Mouse (Mus musculus) right cerebral cortex, adult 18-20 months (tissue): ENCODE results near the gene Itpr2.

Source experiments
- DNase-seq: peaks from one replicate; pipeline ENCODE4 v3.0.0; 2022; ENCODE audit warnings: mixed read lengths

Gene Itpr2

DNA sequence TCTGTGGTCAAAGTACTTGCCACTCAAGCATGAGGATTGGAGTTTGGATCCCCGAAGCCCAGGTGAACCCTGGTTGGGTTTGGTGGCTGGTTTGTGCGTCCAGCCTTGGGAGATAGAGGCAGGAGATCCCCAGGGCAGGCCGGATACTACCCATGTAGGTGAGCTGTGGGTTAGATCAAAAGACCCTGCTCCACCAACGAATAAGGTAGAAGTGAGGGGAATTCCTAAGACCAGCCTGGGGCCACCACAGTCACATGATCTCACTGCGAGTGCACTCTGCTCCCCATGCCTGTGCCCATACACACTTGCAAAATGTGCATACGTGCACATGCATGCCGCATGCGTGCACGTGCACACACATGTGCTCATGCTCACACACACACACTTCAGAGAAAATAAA, 419.5 kb downstream of the Itpr2 start:
- no peak for DNase-seq

DNA sequence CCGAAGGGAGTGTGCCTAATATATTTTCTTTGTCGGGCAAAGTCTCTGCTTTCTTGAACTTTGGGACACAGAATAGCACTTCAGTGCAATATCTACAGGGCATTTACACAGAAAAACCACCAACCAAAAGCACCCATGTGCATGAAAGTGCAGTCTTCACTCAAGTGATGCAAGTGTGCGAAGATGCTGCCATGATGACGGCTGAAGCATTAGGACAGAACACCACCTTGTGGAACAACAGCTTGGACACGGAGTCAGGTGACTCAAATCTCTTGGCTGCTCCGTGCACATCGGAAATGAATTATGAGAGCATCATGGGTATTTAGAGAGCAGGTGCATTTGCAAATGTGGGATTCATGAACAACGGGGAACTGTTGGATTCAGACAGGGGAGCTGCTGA, 420.4 kb downstream of the Itpr2 start:
- no peak for DNase-seq

DNA sequence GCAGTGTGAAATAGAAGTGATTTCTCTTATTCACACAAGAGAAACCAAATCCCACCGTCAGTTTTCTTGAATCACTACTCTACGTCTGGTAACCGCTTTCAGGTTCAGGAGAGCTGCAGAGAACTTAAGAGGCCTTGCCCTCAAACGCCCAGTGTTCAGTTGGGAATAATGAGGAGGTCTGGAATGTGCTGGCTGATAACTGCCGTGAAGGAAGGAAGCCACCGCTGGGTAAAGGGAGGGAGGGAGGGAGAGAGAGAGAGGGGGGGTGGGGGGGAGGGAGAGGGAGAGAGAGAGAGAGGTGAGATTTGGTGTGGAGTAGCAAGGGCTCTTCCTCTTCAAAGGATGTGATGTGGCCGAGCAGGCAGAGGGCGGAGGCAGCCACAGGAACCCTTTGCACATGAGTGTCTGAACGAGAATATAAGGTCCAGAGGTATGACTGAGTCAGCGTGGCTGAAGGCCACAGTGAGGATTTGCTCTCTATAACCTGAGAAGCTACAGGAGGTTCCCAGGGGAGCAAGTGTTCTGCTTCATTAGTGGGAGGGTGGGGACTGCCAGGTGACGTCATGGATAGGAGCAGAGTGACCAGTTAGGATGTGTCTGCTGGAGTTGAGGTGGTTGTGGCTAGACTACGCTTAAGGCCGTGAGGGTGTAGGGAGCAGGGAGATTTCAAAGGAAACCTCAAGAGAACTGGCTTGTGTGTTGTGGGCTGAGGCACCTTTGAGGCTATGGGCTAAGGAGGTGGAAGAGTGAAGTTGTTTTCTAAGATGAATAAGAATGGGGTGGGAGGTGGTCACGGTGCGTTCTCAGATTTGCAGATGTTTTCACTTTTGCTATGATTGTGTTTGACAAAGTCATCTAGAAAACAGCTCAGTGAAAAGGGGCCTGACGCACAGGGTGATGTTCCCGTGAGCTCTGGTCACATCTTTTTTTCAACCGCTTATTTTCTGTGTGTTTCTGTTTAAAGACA, 421.2 kb downstream of the Itpr2 start:
- DNase-seq = no peak

DNA sequence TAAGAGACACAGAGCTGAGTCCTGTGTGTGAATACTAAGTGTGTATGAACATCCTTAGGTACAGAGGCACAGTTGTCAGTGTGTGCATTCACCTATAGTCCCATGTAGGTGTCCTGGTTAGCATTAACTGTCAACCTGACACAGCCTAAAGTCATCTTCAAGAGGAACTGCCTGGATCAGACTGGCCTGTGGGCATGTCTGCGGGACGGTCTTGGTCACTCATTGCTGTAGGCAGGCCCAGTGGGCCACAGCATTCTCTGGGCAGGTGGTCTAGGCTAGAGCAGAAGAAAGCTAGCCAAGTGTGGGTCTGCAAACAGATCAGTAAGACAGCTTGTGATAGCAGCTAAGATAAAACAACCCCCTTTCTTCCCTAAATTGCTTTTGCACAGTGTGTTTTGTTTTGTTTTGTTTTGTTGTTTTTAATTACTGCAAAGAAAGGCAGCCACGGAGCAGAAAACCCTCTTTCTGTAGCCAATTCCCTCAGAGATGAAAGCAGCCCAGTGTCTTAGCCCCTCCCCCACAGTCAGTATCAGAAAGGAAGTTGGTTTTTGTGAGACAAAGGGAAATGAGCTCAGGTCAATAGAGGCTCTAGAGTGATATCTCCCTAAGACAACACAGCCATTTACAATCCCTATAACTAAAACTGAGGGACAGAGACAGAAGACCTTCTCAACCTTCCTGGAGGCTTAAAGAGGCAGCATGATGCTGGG, 422.1 kb downstream of the Itpr2 start:
- no peak for DNase-seq

DNA sequence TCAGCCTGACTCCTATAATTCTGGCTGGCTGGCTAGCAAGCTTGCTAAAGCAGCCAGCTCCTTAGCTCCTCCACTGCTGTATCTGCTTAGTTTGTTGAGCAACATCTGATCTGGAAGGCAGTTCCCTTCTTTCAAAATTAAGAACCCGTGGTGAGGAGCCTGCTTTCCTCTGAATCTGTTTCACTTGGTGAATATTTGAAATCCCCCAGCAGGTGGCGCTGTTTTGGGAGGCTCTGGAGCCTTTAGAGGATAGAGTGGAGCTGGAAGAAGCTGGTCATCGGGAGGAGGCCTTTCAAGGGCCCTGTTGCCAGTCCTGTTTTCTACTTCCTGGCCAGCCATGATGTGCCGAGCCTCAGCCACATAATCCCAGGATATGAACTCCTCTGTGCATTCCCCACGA, 422.8 kb downstream of the Itpr2 start:
- DNase-seq = peak; percentile 69

DNA sequence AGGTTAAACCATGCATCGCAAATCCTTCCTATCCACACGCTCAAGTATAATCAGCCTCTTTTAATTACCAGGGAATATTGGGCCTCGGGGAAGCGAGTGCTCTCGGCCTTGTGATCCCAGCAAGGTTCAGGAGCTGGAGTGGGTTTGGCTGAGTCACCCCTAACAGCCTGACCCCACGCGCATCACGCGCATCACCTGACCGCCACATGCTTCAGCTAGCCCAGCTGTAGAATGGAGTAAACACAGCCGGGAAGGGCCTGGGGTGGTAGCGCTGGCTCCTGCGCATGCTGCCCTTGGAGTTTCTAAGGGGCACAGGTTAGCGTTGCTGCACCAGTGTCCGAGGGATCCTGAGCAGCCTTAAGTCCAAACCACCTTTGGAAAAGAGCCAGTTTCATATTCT, 423.9 kb downstream of the Itpr2 start:
- no peak for DNase-seq

DNA sequence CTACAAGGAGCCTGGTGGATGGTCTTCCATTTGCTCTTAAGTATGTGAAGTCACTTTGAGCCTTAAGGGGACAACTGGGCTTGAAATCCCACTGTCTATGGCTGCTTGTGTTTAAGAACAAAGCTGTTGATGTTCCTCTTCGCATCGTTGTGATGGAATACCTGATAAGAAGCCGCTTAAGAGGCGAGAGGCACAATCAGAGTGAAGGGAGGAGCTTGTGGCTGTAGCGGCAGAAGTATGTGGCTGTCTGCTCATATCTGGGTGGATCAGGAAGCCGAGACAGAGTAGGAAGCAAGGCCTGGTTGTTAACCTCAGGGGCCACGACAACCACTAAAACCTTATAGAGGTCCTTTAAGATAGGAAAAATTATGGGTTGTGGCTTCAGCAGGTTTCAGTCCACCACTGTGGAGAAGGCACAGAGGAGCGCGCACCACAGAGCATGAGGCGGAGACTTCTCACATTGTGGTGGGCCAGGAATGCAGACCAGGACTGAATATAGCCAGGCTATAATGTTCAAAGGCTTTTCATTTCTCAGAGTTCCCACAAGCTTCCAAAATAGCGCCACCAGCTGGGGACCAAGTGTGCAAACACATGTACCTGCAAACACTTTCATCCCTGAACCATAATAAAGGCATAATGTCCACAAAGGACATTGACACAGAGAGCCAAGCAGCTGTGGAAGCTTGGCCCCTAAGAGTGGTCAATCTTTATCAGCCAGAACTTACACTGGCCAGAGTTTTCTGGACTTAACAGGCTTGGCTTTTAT, 424.7 kb downstream of the Itpr2 start:
- DNase-seq = no peak

DNA sequence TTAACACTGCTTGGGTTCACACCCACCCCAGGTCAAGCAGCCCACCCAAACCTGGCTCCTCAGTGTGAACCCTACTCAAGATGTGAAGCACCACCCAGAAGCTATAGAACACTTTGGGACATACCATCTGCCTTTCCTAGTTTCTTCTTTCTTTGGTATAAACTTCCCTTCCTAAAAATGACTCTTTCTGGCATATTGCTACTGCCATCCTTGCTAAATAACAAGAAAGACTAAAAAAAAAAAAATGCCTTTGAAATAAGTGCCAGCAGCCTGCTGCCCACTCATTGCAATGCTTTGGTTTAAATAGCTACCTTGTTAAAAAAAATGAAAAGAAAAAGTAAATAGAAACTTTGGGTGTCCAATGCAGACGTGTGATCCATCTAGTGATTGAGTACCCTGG, 429.2 kb downstream of the Itpr2 start:
- no peak for DNase-seq

DNA sequence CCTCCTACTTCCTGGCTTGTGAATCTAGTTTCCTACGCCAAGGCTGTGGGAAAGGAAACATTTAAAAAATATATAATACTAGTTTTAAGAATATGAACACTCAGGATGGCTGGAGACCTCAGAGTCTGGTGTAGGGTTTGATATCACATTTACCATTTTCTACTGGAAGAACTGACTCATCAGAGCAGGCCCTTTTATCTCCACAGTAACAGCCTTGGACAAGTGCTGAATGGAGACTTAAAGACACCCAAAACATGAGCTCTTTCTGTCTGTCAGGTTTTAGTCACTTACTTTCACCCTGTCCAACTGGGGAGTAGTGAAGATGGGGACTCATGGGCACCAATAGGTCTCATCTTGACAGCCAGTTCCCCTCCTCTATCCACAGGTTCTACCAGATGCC, 430.1 kb downstream of the Itpr2 start:
- no peak for DNase-seq
